Mouse (Mus musculus): ENCODE measurements around the gene Clstn2. TPM values are rescaled to one million over a fixed set of nuclear protein-coding genes. Genes with fewer than 3 reads are reported as not detected.

Gene Clstn2
- total and polyA plus RNA-seq, 2 experiments: 0.28 to 0.31 TPM

GRCm38 (mm10) chr9:97439872-97440636, 592.9 kb downstream of the Clstn2 start:
- Histone ChIP-seq H3K27me3 (ENCODE audit: control insufficient read depth, insufficient read depth, low read length) (no peaks in the 10 kb centered on the region), H3K4me1 (ENCODE audit: control insufficient read depth, insufficient read depth, low read length) (no peaks in the 10 kb centered on the region), H3K36me3 (ENCODE audit: control insufficient read depth, insufficient read depth, low read length) (no peaks in the 10 kb centered on the region), H3K4me3 (ENCODE audit: insufficient read depth, low read depth, low read length) (no peak overlapping the region), H3K79me2 (ENCODE audit: control insufficient read depth, insufficient read depth, low read length) (no peaks in the 10 kb centered on the region), H3K9ac (ENCODE audit: low read depth, low read length) (no peak overlapping the region), H3K27ac (replicated peaks; ENCODE audit: insufficient read depth, low read depth, low read length) (no peak overlapping the region)
- no peak for DNase-seq (ENCODE audit: extremely low read depth, low read depth, low spot score)
- no peak for TF ChIP-seq POLR2A (IDR thresholded peaks at IDR 0.05; ENCODE audit: extremely low read depth, insufficient read depth, low read length)
- 77% methylated on average over 7 of the region's 7 CpGs for WGBS

- no peaks in the 10 kb centered on the region for H3K79me2 ChIP-seq (ENCODE audit: control insufficient read depth, insufficient read depth, low read length)
- 55% methylated on average over 3 of the region's 3 CpGs for WGBS
- no peak overlapping the region for H3K27ac ChIP-seq (replicated peaks; ENCODE audit: insufficient read depth, low read depth, low read length)
- H3K36me3 ChIP-seq (ENCODE audit: control insufficient read depth, insufficient read depth, low read length): no peaks in the 10 kb centered on the region
- no peak overlapping the region for H3K4me3 ChIP-seq (ENCODE audit: insufficient read depth, low read depth, low read length)
- no peak for DNase-seq (ENCODE audit: extremely low read depth, low read depth, low spot score)
- TF ChIP-seq CTCF (IDR thresholded peaks at IDR 0.05; ENCODE audit: low read depth, low read length): no peak
- TF ChIP-seq POLR2A (IDR thresholded peaks at IDR 0.05; ENCODE audit: extremely low read depth, insufficient read depth, low read length): no peak
- H3K4me1 ChIP-seq (ENCODE audit: control insufficient read depth, insufficient read depth, low read length): no peaks in the 10 kb centered on the region
- no peak overlapping the region for H3K9ac ChIP-seq (ENCODE audit: low read depth, low read length)
- no peaks in the 10 kb centered on the region for H3K27me3 ChIP-seq (ENCODE audit: control insufficient read depth, insufficient read depth, low read length)
Measured at GRCm38 (mm10) chr9:97434666-97435065, 598.3 kb downstream of the Clstn2 start.

GRCm38 (mm10) chr9:97429885-97430449, 603.0 kb downstream of the Clstn2 start:
- Histone ChIP-seq H3K27me3 (ENCODE audit: control insufficient read depth, insufficient read depth, low read length) (no peaks in the 10 kb centered on the region), H3K9ac (ENCODE audit: low read depth, low read length) (no peak overlapping the region), H3K36me3 (ENCODE audit: control insufficient read depth, insufficient read depth, low read length) (no peaks in the 10 kb centered on the region), H3K4me1 (ENCODE audit: control insufficient read depth, insufficient read depth, low read length) (no peaks in the 10 kb centered on the region), H3K4me3 (ENCODE audit: insufficient read depth, low read depth, low read length) (no peak overlapping the region), H3K27ac (replicated peaks; ENCODE audit: insufficient read depth, low read depth, low read length) (no peak overlapping the region), H3K79me2 (ENCODE audit: control insufficient read depth, insufficient read depth, low read length) (no peaks in the 10 kb centered on the region)
- no peak for TF ChIP-seq POLR2A (IDR thresholded peaks at IDR 0.05; ENCODE audit: extremely low read depth, insufficient read depth, low read length)
- 76% methylated on average over 1 of the region's 1 CpGs for WGBS
- no peak for DNase-seq (ENCODE audit: extremely low read depth, low read depth, low spot score)

DNA sequence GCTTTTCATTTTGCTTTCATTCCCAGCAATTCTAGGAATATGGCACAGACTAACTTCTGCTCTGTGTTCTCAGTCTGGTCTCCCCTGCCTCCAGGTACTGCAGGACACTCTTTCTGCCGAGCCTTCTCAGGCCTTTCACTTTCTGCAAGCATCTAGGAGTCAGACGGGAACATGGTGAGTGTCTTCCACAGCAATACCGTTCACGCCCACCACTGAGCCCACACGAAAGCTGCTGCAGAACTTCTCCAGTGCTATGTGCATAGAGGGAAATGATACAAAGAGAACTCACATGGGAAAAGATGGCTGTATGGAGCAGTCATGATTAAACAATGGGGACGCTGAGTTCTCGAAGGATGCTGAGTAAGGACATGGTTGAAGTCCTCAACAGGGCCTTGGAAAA, 604.9 kb downstream of the Clstn2 start:
- no peaks in the 10 kb centered on the region for H3K36me3 ChIP-seq (ENCODE audit: control insufficient read depth, insufficient read depth, low read length)
- 75% methylated on average over 7 of the region's 7 CpGs for WGBS
- DNase-seq (ENCODE audit: extremely low read depth, low read depth, low spot score): no peak

GRCm38 (mm10) chr9:97420896-97421295, 612.1 kb downstream of the Clstn2 start:
- Histone ChIP-seq H3K27ac (replicated peaks; ENCODE audit: insufficient read depth, low read depth, low read length) (no peak overlapping the region), H3K4me1 (ENCODE audit: control insufficient read depth, insufficient read depth, low read length) (no peaks in the 10 kb centered on the region), H3K27me3 (ENCODE audit: control insufficient read depth, insufficient read depth, low read length) (no peaks in the 10 kb centered on the region), H3K36me3 (ENCODE audit: control insufficient read depth, insufficient read depth, low read length) (no peaks in the 10 kb centered on the region), H3K9ac (ENCODE audit: low read depth, low read length) (no peak overlapping the region), H3K79me2 (ENCODE audit: control insufficient read depth, insufficient read depth, low read length) (no peaks in the 10 kb centered on the region), H3K4me3 (ENCODE audit: insufficient read depth, low read depth, low read length) (no peak overlapping the region)
- WGBS: 74% methylated on average over 5 of the region's 5 CpGs
- no peak for DNase-seq (ENCODE audit: extremely low read depth, low read depth, low spot score)
- TF ChIP-seq CTCF (IDR thresholded peaks at IDR 0.05; ENCODE audit: low read depth, low read length): no peak
- TF ChIP-seq POLR2A (IDR thresholded peaks at IDR 0.05; ENCODE audit: extremely low read depth, insufficient read depth, low read length): no peak

More for the DNA sequence above, 604.9 kb downstream of the Clstn2 start:
- Histone ChIP-seq H3K79me2 (ENCODE audit: control insufficient read depth, insufficient read depth, low read length) (no peaks in the 10 kb centered on the region), H3K27ac (replicated peaks; ENCODE audit: insufficient read depth, low read depth, low read length) (no peak overlapping the region), H3K9ac (ENCODE audit: low read depth, low read length) (no peak overlapping the region), H3K4me1 (ENCODE audit: control insufficient read depth, insufficient read depth, low read length) (no peaks in the 10 kb centered on the region), H3K4me3 (ENCODE audit: insufficient read depth, low read depth, low read length) (no peak overlapping the region), H3K27me3 (ENCODE audit: control insufficient read depth, insufficient read depth, low read length) (no peaks in the 10 kb centered on the region)
- TF ChIP-seq CTCF (IDR thresholded peaks at IDR 0.05; ENCODE audit: low read depth, low read length): no peak
- TF ChIP-seq POLR2A (IDR thresholded peaks at IDR 0.05; ENCODE audit: extremely low read depth, insufficient read depth, low read length): no peak

Data from liver, adult 2 months (tissue).